Mouse (Mus musculus) Patski (cell line): Measurements from ENCODE around the gene Cfap100. TPM values are rescaled to one million over a fixed set of nuclear protein-coding genes. Genes with fewer than 3 reads are reported as not detected.

ENCODE experiments used
- ATAC-seq: fragments of 100-300 bp; one replicate; pipeline ENCODE4 v1.8.0; 2021
- CTCF ChIA-PET: fragments of 350-600 bp; sonication (Branson Sonifier 250); formaldehyde crosslinking; loops from one replicate; lab custom pipeline; 2022; ENCODE audit warnings: inconsistent platforms; lab: Charles Lee
- POLR2A ChIA-PET: fragments of 350-600 bp; sonication (Branson Sonifier 250); formaldehyde crosslinking; loops from one replicate; lab custom pipeline; 2022; ENCODE audit warnings: antibody characterized with exemption, inconsistent platforms; lab: Charles Lee
- DNase-seq: peaks from one replicate; pipeline ENCODE4 v3.0.0-alpha.2; 2011; ENCODE audit warnings: low read depth, low spot score
- H3K27me3 ChIP-seq: fragments of 371-371 bp; one replicate; pipeline ENCODE4 v1.5.1; 2021
- CTCF ChIP-seq: fragments of 100-300 bp; IDR thresholded peaks from one replicate; pipeline ENCODE4 v1.5.1; 2021
- in situ Hi-C: fragments of 300-500 bp; cut with MboI; formaldehyde crosslinking; loops from 3 replicates; pipeline ENCODE4 v1.11.1; 2018; ENCODE audit warnings: low pct_unique_long_range_greater_than_20kb, mixed read lengths
- polyA plus RNA-seq: library from polyadenylated mRNA; unstranded; gene quantifications from one replicate; pipeline ENCODE4 v1.2.3, GENCODE M21; 2021

Gene Cfap100
- polyA plus RNA-seq: 6.1 TPM

DNA sequence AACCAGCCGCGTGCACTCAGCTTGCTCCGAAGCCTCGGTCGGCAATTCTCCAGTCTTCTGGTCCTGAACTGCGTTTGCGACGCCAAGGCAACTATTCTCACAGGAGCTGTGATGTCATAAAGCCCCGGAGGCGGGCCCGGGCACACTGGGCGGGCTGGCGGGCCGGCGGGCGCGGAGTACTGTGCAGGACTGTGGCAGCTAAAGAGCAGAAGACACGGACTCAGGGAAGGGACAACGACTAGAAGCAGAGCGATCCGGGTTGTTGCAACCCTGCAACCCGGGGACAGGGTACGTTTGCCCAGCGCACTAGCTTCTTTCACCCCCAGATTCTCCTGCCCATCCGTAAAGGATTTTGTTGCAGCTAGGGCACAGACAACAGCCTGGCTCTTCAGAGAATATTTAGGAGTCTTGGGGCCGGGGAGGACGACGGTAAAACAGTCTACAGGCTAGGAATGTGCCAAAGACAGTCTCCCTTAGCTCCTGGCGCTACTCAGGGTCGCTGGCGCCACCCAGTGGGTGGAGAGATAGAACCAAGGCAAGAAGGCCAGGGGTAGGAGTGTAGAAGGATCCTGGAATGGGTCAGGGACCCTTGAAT, at the start of gene Cfap100:
TSS of gene Cfap100 (minus strand) at position 418 of the 595 bp plus-strand sequence.
- no peaks in the 10 kb centered on the region for H3K27me3 ChIP-seq
- peak; percentile 87 for TF ChIP-seq CTCF
- in situ Hi-C loops: no loop called here
- ChIA-PET CTCF (interaction anchor here (0.8 to 2.0 kb wide), 12 partner anchors 13 to 748 kb away, joined by 3 to 7 read pairs (median 4); no protein-coding TSS in a partner anchor), POLR2A (no interaction called here)
- DNase-seq (peak; percentile 17), ATAC-seq (peak; percentile 76)

DNA sequence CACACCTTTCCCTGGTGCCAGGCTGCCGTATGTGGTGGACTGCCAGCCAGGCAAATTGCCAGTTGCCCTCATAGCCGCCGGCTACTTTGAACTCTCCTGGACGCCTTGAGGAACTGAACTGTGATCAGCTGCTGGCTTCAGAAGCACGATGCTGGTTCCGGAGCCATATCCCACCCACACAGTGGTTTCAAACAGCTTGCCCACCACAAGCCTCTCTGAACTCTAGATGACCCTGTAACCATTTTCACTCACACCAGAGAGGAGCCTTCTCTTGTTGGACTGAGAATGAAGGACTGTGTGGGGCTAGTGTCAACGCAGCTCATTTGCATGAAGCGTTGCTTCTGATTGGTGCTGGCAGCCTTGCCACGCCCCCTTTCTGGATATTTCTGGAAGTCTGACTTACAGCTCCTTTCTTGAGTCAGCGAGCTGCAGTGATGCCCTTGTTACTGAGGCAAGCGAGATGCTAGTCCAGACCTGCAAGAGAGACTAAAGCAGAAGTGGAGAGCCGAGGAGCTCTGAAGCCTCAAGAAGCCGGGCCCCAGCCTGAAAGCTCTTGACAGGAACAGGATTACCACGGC, 48.4 kb upstream of the Cfap100 start:
- DNase-seq (no peak), ATAC-seq (no peak)
- H3K27me3 ChIP-seq: no peaks in the 10 kb centered on the region
- in situ Hi-C loops: no loop called here
- ChIA-PET POLR2A (interaction anchor here (1.1 kb wide), 1 partner anchor 14 kb away, joined by 3 read pairs; no protein-coding TSS in a partner anchor), CTCF (interaction anchor here (1.5 to 1.6 kb wide), 2 partner anchors 30 to 42 kb away, joined by 3 to 4 read pairs; no protein-coding TSS in a partner anchor)
- no peak for TF ChIP-seq CTCF

DNA sequence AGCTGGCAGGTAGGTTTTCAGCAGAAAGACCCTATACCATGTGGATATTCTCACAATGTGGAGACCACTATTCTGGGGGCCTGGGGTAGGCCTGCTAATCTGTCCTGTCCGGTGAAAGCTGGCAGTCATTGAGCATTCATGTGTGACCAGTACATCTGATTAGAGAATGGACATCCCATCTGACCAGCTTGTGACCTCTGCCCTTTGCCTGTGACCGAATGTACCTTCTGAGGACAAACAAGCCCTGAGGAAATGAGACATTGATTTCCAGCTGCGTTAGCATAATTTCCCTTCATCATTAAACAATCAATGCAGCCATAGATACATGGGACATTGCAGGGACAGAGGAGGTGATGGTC, 47.2 kb upstream of the Cfap100 start:
- ChIA-PET CTCF (interaction anchor here (0.9 kb wide), 1 partner anchor 39 kb away, joined by 3 read pairs; no protein-coding TSS in a partner anchor), POLR2A (no interaction called here)
- ATAC-seq: no peak
- in situ Hi-C loops: no loop called here
- no peak for DNase-seq
- no peaks in the 10 kb centered on the region for H3K27me3 ChIP-seq
- no peak for TF ChIP-seq CTCF

DNA sequence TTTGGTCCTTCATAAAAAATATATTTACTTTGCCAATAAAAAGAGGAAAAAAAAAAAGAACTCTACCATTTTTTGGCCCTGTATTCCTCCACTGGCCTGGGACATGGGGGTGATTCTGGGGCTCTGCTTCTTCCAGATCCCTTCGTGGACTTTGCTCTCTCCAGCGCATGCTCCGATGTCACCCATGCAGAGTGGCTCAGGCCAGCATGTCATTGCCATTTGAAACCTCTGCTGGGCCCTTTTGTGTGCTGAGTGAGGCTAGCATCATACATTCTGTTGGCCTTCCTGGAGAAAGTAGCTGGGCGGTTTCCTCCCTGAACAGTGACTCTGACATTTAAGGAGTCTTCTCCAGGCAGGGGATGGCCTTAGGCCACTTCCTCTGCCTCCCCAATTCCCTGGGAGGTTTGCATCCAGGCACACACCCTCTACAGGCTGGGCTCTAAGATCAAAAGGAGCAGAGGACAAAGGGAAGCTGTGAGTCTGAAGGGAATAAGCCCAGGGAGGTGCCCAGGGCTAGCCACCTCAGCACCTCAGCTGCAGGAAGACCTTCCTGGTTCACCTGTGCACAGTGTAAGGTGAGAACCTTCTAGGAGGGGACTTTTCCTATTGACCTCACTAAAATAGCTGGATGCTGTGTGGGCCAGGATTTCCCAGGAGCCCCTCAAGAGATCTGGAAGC, 46.7 kb upstream of the Cfap100 start:
- in situ Hi-C loops: no loop called here
- no peak for TF ChIP-seq CTCF
- DNase-seq (no peak), ATAC-seq (no peak)
- H3K27me3 ChIP-seq: no peaks in the 10 kb centered on the region
- ChIA-PET POLR2A (no interaction called here), CTCF (interaction anchor here (0.9 kb wide), 1 partner anchor 38 kb away, joined by 3 read pairs; no protein-coding TSS in a partner anchor)

DNA sequence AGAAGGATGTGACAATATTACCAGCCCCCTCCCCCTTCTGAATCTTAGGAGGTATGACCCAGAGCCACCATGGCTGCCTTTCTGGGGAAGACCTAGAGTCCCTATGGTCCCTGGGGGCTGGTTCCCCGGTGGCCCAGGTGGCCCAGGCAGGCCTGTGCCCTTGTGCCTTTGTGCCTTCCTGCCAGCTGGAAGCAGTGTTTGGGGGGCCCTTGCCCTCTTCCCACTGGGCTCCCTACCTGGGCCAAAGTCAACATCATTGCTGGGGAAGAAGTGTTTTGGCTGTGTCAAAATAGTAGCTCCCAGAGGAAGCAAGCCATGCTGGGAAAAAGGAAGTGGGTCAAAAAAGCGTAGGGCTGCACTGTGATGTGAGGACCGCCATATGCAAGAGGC, 45.8 kb upstream of the Cfap100 start:
- in situ Hi-C loops: no loop called here
- H3K27me3 ChIP-seq: no peaks in the 10 kb centered on the region
- POLR2A ChIA-PET: no interaction called here
- no peak for TF ChIP-seq CTCF
- ATAC-seq (no peak), DNase-seq (no peak)
- CTCF ChIA-PET: no interaction called here

DNA sequence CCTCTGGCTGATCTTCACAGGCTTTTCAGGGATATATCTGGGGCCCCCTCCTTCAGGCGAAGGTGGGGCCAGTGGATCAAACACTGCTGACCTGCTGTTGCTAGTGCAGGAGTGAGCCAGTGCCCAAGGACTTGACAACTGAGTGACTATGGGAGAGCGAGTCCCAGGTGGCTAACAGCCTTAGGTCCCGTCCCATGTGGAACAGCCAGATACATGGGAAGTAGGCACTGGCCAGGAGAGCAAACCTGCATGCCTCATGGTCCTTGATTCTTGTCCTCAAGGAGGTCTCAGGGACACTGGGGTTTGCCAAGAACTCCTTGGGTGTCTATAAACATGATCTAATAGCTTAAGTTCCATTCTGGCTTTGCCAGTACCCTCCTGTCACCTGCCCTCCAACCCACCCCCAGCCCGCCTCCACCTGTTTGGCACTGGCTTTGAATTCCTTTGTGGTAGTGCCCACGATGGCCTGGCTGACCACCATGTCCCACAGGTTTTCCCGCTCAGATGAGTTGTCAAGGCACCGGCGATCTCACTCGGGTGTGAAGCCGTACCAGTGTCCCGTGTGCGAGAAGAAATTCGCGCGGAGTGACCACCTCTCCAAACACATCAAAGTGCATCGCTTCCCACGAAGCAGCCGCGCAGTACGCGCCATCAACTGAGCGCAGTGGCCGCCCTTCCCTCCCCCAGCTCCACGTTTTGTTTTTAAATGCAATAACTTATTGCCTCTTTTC, 45.2 kb upstream of the Cfap100 start:
- DNase-seq: no peak

DNA sequence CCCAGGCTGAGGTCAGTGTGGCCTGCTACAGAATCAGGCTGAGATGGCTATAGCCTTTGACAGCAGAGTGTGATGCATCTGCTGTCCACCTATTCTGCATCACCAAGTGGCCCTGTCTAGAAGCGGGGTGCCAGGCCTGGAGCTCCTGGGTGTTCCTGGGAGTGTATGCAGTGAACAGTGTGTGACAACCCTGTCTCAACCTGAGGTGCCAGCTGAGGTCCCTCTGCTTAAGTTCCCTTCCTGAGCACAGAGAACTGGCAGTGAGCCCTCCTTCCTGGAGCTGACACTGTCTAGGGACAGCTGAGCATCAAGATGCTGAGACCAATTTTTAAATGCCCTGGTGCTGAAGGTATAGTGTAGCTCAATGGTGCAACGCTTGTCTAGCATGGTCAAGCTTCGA, 44.1 kb upstream of the Cfap100 start:
- in situ Hi-C loops: no loop called here
- POLR2A ChIA-PET: no interaction called here
- ATAC-seq: no peak

More for the DNA sequence above, 45.2 kb upstream of the Cfap100 start:
- ChIA-PET CTCF (no interaction called here), POLR2A (no interaction called here)
- no peak for TF ChIP-seq CTCF
- no peaks in the 10 kb centered on the region for H3K27me3 ChIP-seq
- in situ Hi-C loops: no loop called here
- ATAC-seq: no peak

DNA sequence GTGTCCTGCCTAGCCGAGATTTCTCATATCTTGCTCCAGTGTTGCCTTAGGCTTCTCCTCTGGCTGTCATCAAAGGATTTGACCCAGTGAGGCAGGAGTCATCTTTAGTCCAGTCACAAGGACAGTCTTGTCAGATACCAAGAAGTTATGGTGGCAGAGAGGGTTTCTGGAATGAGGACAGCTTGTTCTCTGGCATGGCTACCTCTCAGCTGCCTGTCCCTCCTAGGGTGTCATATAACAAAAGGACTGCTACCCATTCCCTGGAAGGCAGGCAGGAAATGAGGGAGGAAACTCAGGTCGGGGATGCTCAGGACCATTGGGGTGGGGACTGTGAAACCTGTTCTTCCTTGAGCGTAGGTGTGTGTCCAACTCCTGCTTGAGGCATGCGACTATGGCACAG, 43.5 kb upstream of the Cfap100 start:
- DNase-seq: no peak
- TF ChIP-seq CTCF: no peak
- no peak for ATAC-seq
- in situ Hi-C loops: no loop called here
- POLR2A ChIA-PET: no interaction called here
- CTCF ChIA-PET: interaction anchor here (1.1 to 1.2 kb wide), 2 partner anchors 15 to 35 kb away, joined by 3 read pairs; no protein-coding TSS in a partner anchor
- no peaks in the 10 kb centered on the region for H3K27me3 ChIP-seq

More for the DNA sequence above, 44.1 kb upstream of the Cfap100 start:
- CTCF ChIA-PET: interaction anchor here (1.1 to 1.2 kb wide), 2 partner anchors 16 to 34 kb away, joined by 3 read pairs; no protein-coding TSS in a partner anchor
- DNase-seq: no peak
- TF ChIP-seq CTCF: no peak
- no peaks in the 10 kb centered on the region for H3K27me3 ChIP-seq

DNA sequence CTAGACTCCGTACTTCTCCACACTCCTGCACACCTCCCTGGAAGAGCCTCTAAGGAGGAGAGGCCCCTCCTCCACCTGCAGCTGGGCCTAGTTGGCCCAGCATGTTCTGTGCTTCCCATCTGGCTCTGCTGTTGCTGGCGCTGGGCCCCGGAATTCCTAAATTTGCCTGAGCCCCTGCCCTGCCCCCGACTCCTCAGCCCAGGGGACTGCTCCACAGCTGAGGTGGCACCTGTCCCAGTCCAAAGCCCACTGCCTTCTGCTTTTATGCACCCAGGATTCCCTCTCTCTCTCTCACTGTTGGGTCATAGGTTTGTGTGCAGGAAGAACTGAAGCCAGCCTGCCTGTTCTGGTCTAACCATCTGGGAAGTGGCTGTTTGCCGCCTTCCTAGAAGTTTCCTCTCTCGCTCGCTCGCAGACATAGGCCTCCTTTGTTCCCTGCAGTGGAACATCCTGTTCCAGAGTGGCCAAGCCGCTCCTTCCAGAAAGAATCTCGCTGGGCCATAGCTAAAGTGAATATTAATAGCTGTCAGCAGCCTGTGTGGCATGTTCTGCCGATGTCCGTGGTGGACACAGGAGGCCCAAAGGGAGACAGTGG, 42.4 kb upstream of the Cfap100 start:
- CTCF ChIA-PET: no interaction called here
- POLR2A ChIA-PET: interaction anchor here (0.9 kb wide), 1 partner anchor 11 kb away, joined by 3 read pairs; no protein-coding TSS in a partner anchor
- no peaks in the 10 kb centered on the region for H3K27me3 ChIP-seq
- no peak for TF ChIP-seq CTCF
- no peak for DNase-seq
- ATAC-seq: no peak
- in situ Hi-C loops: no loop called here

DNA sequence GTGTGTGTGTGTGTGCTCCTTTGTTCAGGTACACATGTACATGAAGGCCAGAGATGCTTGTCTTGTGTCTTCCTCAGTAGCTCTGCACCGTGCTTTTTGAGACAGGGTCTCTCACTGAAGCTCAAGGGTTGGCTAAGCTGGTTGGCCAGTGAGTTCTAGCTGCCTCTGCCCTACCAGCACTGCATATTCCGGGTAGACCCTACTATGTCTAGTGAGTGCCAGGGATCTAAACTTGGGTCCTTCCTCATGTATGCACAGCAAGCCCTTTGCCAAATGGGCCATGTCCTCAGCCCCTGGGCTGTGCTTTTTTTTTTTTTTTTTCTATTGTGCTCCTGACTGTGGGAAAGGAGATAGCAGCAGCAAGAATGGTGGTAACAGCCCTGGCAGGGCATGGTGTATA, 41.7 kb upstream of the Cfap100 start:
- ATAC-seq (no peak), DNase-seq (no peak)
- ChIA-PET CTCF (interaction anchor here (1.0 to 1.3 kb wide), 2 partner anchors 10 to 20 kb away, joined by 3 to 5 read pairs; no protein-coding TSS in a partner anchor), POLR2A (interaction anchor here (0.9 kb wide), 1 partner anchor 10 kb away, joined by 3 read pairs; no protein-coding TSS in a partner anchor)
- in situ Hi-C loops: no loop called here
- no peak for TF ChIP-seq CTCF
- H3K27me3 ChIP-seq: no peaks in the 10 kb centered on the region
